Mouse (Mus musculus): ENCODE measurements around the gene Utp4. TPM values are rescaled to one million over a fixed set of nuclear protein-coding genes. Genes with fewer than 3 reads are reported as not detected.

Utp4 gene
- total and polyA plus RNA-seq, 3 experiments: 80.6 to 202 (median 156) TPM

GRCm38 (mm10) chr8:106870051-106870450 lies 23.4 kb upstream of the Utp4 start, which contains the start of gene Has3:
Gene Has3 (plus strand): TSS chr8:106870242.
- H3K36me3 ChIP-seq (replicated peaks in 1 of 2; ENCODE audit: control insufficient read depth in 1 of 2, insufficient read depth in 1 of 2, low read length in 1 of 2): peaks cover 6 to 35% of the 10 kb centered on the region in 2 experiments
- no peak within 1 kb of the TSS for H3K9ac ChIP-seq (ENCODE audit: insufficient read depth, low read depth)
- H3K79me2 ChIP-seq (replicated peaks; ENCODE audit: control insufficient read depth, extremely low read depth, insufficient read depth, poor library complexity, severe bottlenecking): no peaks in the 10 kb centered on the region
- H3K27ac ChIP-seq (ENCODE audit: insufficient read depth, low read depth): no peak within 1 kb of the TSS
- H3K4me3 ChIP-seq (replicated peaks in 1 of 3; ENCODE audit: low read depth in 2 of 3, low read length in 2 of 3, poor library complexity in 1 of 3): no peak within 1 kb of the TSS
- dilution Hi-C loops (cut with MboI; ENCODE audit: extremely low pct_ligation_motif_present, extremely low pct_unique_long_range_greater_than_20kb, low sequenced_read_pairs) (no loop called here), in situ Hi-C loops (cut with MboI; ENCODE audit: low pct_ligation_motif_present, low pct_unique_long_range_greater_than_20kb, low sequenced_read_pairs) (no loop called here)
- peaks cover 0 to under 1% of the 10 kb centered on the region in 2 experiments; a peak in 1 of 4 replicates for H3K4me1 ChIP-seq (ENCODE audit: control insufficient read depth in 1 of 2, insufficient read depth in 2 of 2)
- TF ChIP-seq ZMIZ1 (IDR thresholded peaks at IDR 0.05; ENCODE audit: low read depth, low read length): no peak
- TF ChIP-seq JUND (conservative IDR thresholded peaks at IDR 0.05; ENCODE audit: low read depth, low read length): no peak
- no peak for TF ChIP-seq NELFE (IDR thresholded peaks at IDR 0.05; ENCODE audit: low read depth, low read length)
- no peak for TF ChIP-seq HCFC1 (IDR thresholded peaks at IDR 0.05; ENCODE audit: low read depth, low read length)
- TF ChIP-seq ZC3H11A (IDR thresholded peaks at IDR 0.05; ENCODE audit: low read depth, low read length): no peak
- no peak for TF ChIP-seq RAD21 (IDR thresholded peaks at IDR 0.05; ENCODE audit: low read depth, low read length)
- TF ChIP-seq MAFK (IDR thresholded peaks at IDR 0.05; ENCODE audit: insufficient replicate concordance, low read length): no peak
- H3K27me3 ChIP-seq (replicated peaks): no peaks in the 10 kb centered on the region
- no peak for DNase-seq (ENCODE audit: extremely low read depth)
- H3K4me2 ChIP-seq (ENCODE audit: insufficient read depth, low read depth, poor library complexity, severe bottlenecking): 0 out of 2 replicates have a peak within 1 kb of the TSS, but pooled peaks have one; percentile 8
- H3K9me3 ChIP-seq (replicated peaks; ENCODE audit: low read length): no peaks in the 10 kb centered on the region

DNA sequence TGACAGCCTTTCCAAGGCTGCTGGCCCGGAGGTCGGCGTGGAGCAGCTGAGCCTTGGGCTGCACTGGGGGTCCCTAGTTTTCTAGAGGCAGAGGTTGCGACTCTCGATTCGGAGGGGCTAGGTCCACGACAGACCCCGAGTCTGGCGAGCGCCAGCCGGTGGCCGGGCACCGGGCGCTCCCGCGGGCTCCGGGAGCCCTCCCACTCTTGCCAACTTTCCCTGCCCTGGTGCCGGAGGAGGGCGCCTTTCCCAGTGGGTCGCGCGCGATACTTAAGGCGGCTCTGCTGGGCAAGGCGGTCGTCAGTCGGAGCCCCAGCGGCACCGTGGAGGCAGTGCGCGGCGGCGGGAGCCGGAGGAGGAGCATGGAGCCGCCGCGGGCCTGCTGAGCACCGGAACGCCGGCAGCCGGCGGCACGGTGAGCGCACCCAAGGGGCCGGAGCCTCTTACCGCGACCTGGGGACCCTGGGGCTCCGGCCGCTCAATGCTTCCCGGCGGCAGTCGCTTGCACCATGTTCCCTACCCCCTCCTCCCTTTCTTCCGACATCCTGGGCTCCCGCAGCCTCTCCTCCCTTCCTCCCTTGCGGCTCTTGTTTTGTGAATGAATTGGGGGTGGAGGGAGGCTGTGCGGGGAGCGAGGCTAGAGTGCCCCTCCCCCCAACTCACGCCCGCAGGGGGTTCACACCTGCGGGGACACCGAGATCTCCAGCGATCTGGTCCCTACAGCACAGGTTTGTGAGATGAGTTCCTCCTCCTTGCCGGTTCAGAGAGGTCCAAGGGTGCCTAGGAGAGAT lies 22.7 kb upstream of the Utp4 start:
- H3K9me3 ChIP-seq (replicated peaks; ENCODE audit: low read length): no peaks in the 10 kb centered on the region
- H3K27me3 ChIP-seq (replicated peaks): no peaks in the 10 kb centered on the region
- dilution Hi-C loops (cut with MboI; ENCODE audit: extremely low pct_ligation_motif_present, extremely low pct_unique_long_range_greater_than_20kb, low sequenced_read_pairs): no loop called here

More for the DNA sequence above, 22.7 kb upstream of the Utp4 start:
- Histone ChIP-seq H3K36me3 (replicated peaks in 1 of 2; ENCODE audit: control insufficient read depth in 1 of 2, insufficient read depth in 1 of 2, low read length in 1 of 2) (peaks cover 6 to 42% of the 10 kb centered on the region in 2 experiments), H3K79me2 (replicated peaks; ENCODE audit: control insufficient read depth, extremely low read depth, insufficient read depth, poor library complexity, severe bottlenecking) (no peaks in the 10 kb centered on the region), H3K4me3 (replicated peaks in 1 of 3; ENCODE audit: low read depth in 2 of 3, low read length in 2 of 3, poor library complexity in 1 of 3) (no peak overlapping the region), H3K4me1 (ENCODE audit: control insufficient read depth in 1 of 2, insufficient read depth in 2 of 2) (no peaks in the 10 kb centered on the region), H3K9ac (ENCODE audit: insufficient read depth, low read depth) (no peak overlapping the region), H3K27ac (ENCODE audit: insufficient read depth, low read depth) (no peak overlapping the region), H3K4me2 (ENCODE audit: insufficient read depth, low read depth, poor library complexity, severe bottlenecking) (0 out of 2 replicates have a peak overlapping the region, but pooled peaks have one; percentile 8)
- TF ChIP-seq USF2 (conservative IDR thresholded peaks at IDR 0.05; ENCODE audit: low read depth, low read length) (no peak), POLR2A (IDR thresholded peaks at IDR 0.05; ENCODE audit: low read depth, low read length) (no peak), MAZ (IDR thresholded peaks at IDR 0.05; ENCODE audit: low read depth, low read length) (no peak), GABPA (IDR thresholded peaks at IDR 0.05; ENCODE audit: insufficient replicate concordance, low read depth, low read length) (no peak), MAFK (IDR thresholded peaks at IDR 0.05; ENCODE audit: insufficient replicate concordance, low read length) (no peak), IRF4 (IDR thresholded peaks at IDR 0.05; ENCODE audit: low read depth, low read length) (no peak), CHD1 (IDR thresholded peaks at IDR 0.05; ENCODE audit: low read depth, low read length) (no peak), JUND (conservative IDR thresholded peaks at IDR 0.05; ENCODE audit: low read depth, low read length) (no peak), PAX5 (IDR thresholded peaks at IDR 0.05; ENCODE audit: low read length) (no peak), MAX (IDR thresholded peaks at IDR 0.05; ENCODE audit: low read length) (no peak)
- DNase-seq (ENCODE audit: extremely low read depth): no peak
- in situ Hi-C loops (cut with MboI; ENCODE audit: low pct_ligation_motif_present, low pct_unique_long_range_greater_than_20kb, low sequenced_read_pairs): no loop called here

All from CH12.LX (cell line).